Mouse (Mus musculus) G1E (cell line): ENCODE measurements around the gene Gc. TPM values are rescaled to one million over a fixed set of nuclear protein-coding genes. Genes with fewer than 3 reads are reported as not detected.

Experiments used
- ATAC-seq: 2 replicates; pipeline ENCODE4 v1.8.0; 2016; ENCODE audit warnings: mild to moderate bottlenecking; ENCODE audit not compliant: insufficient number of reproducible peaks, poor library complexity, low FRiP score, severe bottlenecking; ENCODE audit errors: extremely low read depth
- DNase-seq: peaks from one replicate; pipeline ENCODE4 v3.0.0; 2012; ENCODE audit warnings: low spot score
- H3K27me3 ChIP-seq: 2 replicates; pipeline ENCODE4 v1.6.1; 2012; ENCODE audit warnings: mild to moderate bottlenecking, low read length, inconsistent platforms; ENCODE audit not compliant: insufficient read depth
- H3K36me3 ChIP-seq: replicated peaks from 2 replicates; pipeline ENCODE3; 2012; ENCODE audit warnings: mild to moderate bottlenecking, inconsistent platforms
- H3K4me1 ChIP-seq: 2 replicates; pipeline ENCODE4 v1.6.1; 2012; ENCODE audit warnings: low read depth, low read length, inconsistent platforms, mixed read lengths; ENCODE audit not compliant: insufficient read depth
- H3K4me3 ChIP-seq: 2 replicates; pipeline ENCODE4 v1.5.1; 2012; ENCODE audit warnings: low read depth, mild to moderate bottlenecking, inconsistent platforms, low read length, moderate library complexity, mixed read lengths
- H3K9me3 ChIP-seq: replicated peaks from 2 replicates; pipeline ENCODE4 v1.6.1; 2012; ENCODE audit warnings: inconsistent platforms
- CTCF ChIP-seq: IDR thresholded peaks from 2 replicates; pipeline ENCODE4 v1.5.1; 2012; ENCODE audit warnings: low read depth, low read length, inconsistent platforms, mixed read lengths
- GATA1 ChIP-seq: IDR thresholded peaks from 2 replicates; pipeline ENCODE4 v1.6.1; 2012; ENCODE audit warnings: borderline replicate concordance, low read length, inconsistent platforms, mixed read lengths
- GATA2 ChIP-seq: IDR thresholded peaks from 2 replicates; pipeline ENCODE4 v1.6.1; 2012; ENCODE audit warnings: low read depth, low read length, inconsistent platforms, borderline replicate concordance
- POLR2AphosphoS5 ChIP-seq: IDR thresholded peaks from 2 replicates; pipeline ENCODE4 v1.6.1; 2012; ENCODE audit warnings: low read depth, low read length, inconsistent platforms; ENCODE audit not compliant: insufficient replicate concordance
- TAL1 ChIP-seq: conservative IDR thresholded peaks from 2 replicates; pipeline ENCODE4 v1.6.1; 2012; ENCODE audit warnings: low read depth, low read length, inconsistent platforms, mixed read lengths
- polyA plus RNA-seq: library from polyadenylated mRNA; stranded (reverse); fragments of >175 nt; gene quantifications from 2 replicates; pipeline ENCODE4 v1.2.3, GENCODE M21; 2012
- total RNA-seq, 2 experiments: library from RNA; stranded (forward) in 1 of 2; stranded (reverse) in 1 of 2; fragments of 200-1000 nt in 1 of 2; fragments of >200 nt in 1 of 2; fragmentation: Nextera tagmentation in 1 of 2; gene quantifications; 2 replicates each; pipeline ENCODE4 v1.2.3; 2014 to 2017

Gene Gc
- total and polyA plus RNA-seq, 3 experiments = not detected

- DNase-seq (no peak), ATAC-seq (no peak)
- Histone ChIP-seq H3K4me1 (no peaks in the 10 kb centered on the region), H3K4me3 (no peak overlapping the region), H3K36me3 (no peaks in the 10 kb centered on the region), H3K9me3 (peaks cover 6% of the 10 kb centered on the region), H3K27me3 (no peaks in the 10 kb centered on the region)
- no peak for TF ChIP-seq GATA2
- no peak for TF ChIP-seq POLR2AphosphoS5
- no peak for TF ChIP-seq TAL1
- TF ChIP-seq GATA1 = no peak
- no peak for TF ChIP-seq CTCF
Observed at GRCm38 (mm10) chr5:89466275-89466674, 8.6 kb upstream of the Gc start.

GRCm38 (mm10) chr5:89461817-89462216 is 4.1 kb upstream of the Gc start:
- H3K4me3 ChIP-seq = no peak overlapping the region
- H3K27me3 ChIP-seq = no peaks in the 10 kb centered on the region
- TF ChIP-seq GATA2 (no peak), TAL1 (no peak), GATA1 (no peak), POLR2AphosphoS5 (no peak), CTCF (no peak)
- DNase-seq = no peak
- H3K36me3 ChIP-seq = no peaks in the 10 kb centered on the region
- H3K4me1 ChIP-seq = no peaks in the 10 kb centered on the region
- peaks cover 6% of the 10 kb centered on the region for H3K9me3 ChIP-seq
- no peak for ATAC-seq

DNA sequence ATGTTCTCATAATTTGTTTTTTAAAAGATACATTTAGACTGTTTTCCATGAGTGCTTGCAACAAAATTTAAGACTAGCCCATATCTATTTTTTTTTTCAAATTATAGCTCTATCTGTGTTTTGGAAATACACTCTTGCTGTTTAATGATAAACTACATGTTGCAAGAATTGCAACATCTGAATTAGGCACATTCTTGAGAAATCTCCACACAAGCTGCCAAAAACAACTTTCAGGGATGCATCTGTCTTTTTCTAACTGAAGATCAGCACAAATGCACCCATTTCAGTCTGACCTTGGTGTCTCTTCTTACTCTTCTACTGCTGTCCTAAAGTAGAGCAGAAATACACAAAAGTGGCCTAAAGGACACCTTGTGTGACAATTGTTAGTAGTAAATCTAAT is 1.9 kb upstream of the Gc start:
- DNase-seq = no peak

GRCm38 (mm10) chr5:89458987-89459386 is 1.3 kb upstream of the Gc start:
- ATAC-seq (no peak), DNase-seq (no peak)
- no peaks in the 10 kb centered on the region for H3K27me3 ChIP-seq

More for the DNA sequence above, 1.9 kb upstream of the Gc start:
- H3K36me3 ChIP-seq = no peaks in the 10 kb centered on the region
- no peak overlapping the region for H3K4me3 ChIP-seq
- H3K9me3 ChIP-seq = peaks cover 5% of the 10 kb centered on the region
- no peak for ATAC-seq
- TF ChIP-seq CTCF (no peak), GATA2 (no peak), TAL1 (no peak), POLR2AphosphoS5 (no peak), GATA1 (no peak)
- no peaks in the 10 kb centered on the region for H3K27me3 ChIP-seq
- H3K4me1 ChIP-seq = no peaks in the 10 kb centered on the region

DNA sequence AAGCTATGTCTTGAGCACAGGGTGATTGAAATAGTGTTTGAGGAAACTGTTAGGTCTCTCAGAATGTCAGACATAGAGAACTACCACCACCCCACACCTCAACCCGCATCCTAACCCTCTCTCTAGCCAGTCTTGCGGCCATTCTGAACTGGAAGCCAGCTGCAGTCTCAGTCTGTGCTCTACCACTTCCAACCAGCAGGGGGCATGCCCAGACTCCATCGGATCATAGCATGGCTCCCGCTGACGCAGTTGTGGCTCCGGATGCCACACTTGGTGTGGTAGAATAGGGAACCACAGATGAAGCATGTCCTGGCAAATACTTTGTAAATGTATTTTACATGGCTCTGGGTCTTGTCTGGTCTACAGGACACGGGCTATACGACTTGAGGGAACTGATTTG is 2.2 kb downstream of the Gc start:
- Histone ChIP-seq H3K4me3 (no peak overlapping the region), H3K4me1 (no peaks in the 10 kb centered on the region), H3K27me3 (no peaks in the 10 kb centered on the region), H3K9me3 (peaks cover 8% of the 10 kb centered on the region), H3K36me3 (no peaks in the 10 kb centered on the region)
- peak; percentile 28; the same call in 1 of the 2 replicates for ATAC-seq
- no peak for DNase-seq
- TF ChIP-seq GATA2 (no peak), CTCF (no peak), POLR2AphosphoS5 (no peak), GATA1 (no peak), TAL1 (no peak)

More at GRCm38 (mm10) chr5:89458987-89459386, 1.3 kb upstream of the Gc start:
- Histone ChIP-seq H3K4me1 (no peaks in the 10 kb centered on the region), H3K9me3 (peaks cover 5% of the 10 kb centered on the region), H3K4me3 (no peak overlapping the region), H3K36me3 (no peaks in the 10 kb centered on the region)
- TF ChIP-seq POLR2AphosphoS5 (no peak), GATA1 (no peak), GATA2 (no peak), TAL1 (no peak)

GRCm38 (mm10) chr5:89450798-89451197 is 6.9 kb downstream of the Gc start:
- Histone ChIP-seq H3K36me3 (no peaks in the 10 kb centered on the region), H3K4me3 (no peak overlapping the region), H3K4me1 (no peaks in the 10 kb centered on the region), H3K27me3 (no peaks in the 10 kb centered on the region), H3K9me3 (peaks cover 11% of the 10 kb centered on the region)
- DNase-seq (no peak), ATAC-seq (no peak)
- TF ChIP-seq GATA2 (no peak), GATA1 (no peak), CTCF (no peak), TAL1 (no peak), POLR2AphosphoS5 (no peak)
